Mouse (Mus musculus) stomach, postnatal 0 days (tissue): ENCODE measurements around the gene Hist2h2bb.

ENCODE experiments used
- CTCF ChIP-seq: IDR thresholded peaks from 2 replicates; pipeline ENCODE4 v1.5.1; 2016; ENCODE audit warnings: antibody characterized with exemption, low read depth, mild to moderate bottlenecking, moderate library complexity
- EP300 ChIP-seq: optimal IDR thresholded peaks from 2 replicates; pipeline ENCODE3; 2016; ENCODE audit warnings: antibody characterized with exemption

GRCm38 (mm10) chr3:96268051-96268775, 1.3 kb upstream of the Hist2h2bb start, which contains the start of gene Hist2h3b:
- no peak for TF ChIP-seq EP300
- TF ChIP-seq CTCF: 0 out of 2 replicates have a peak, but pooled peaks have one; percentile 4
